Mouse (Mus musculus) E14TG2a.4 (cell line): ENCODE results near the gene Tnfrsf21.

Experiments used
- CTCF ChIP-seq: conservative IDR thresholded peaks from 2 replicates; pipeline ENCODE4 v1.5.1; 2014; ENCODE audit warnings: low read length
- POU5F1 ChIP-seq: IDR thresholded peaks from 2 replicates; pipeline ENCODE4 v1.6.1; 2014; ENCODE audit warnings: low read length, borderline replicate concordance

DNA sequence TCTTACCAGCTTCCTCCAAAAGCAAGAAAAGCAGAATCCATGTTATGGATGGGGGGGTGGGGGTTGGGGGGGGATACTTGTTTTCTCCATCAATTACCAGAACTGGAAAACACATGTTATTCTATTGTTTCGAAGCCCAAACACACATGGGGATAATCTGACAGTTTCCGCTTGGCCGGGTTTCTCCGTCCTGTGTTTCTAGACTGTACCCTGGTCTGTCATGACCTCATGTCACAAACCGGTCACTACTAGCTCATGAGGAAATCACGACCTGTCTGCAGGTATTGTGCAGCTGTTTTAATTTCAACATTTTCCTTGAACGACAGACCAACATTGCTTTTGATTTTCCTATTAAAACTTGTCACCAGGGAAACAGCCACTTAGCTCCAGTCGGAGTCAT lies 58.7 kb downstream of the Tnfrsf21 start:
- no peak for TF ChIP-seq CTCF
- TF ChIP-seq POU5F1, result no peak
